Mouse (Mus musculus) thymus, adult 2 months (tissue): ENCODE measurements around the gene Gse1.

Experiments used
- CTCF ChIP-seq: fragments of 200-500 bp; IDR thresholded peaks from 2 replicates; pipeline ENCODE4 v1.5.1; 2012; ENCODE audit warnings: mild to moderate bottlenecking, control low read depth, low read length, moderate library complexity, borderline replicate concordance; ENCODE audit not compliant: control insufficient read depth, poor library complexity, insufficient read depth; ENCODE audit errors: extremely low read depth
- POLR2A ChIP-seq: fragments of 200-500 bp; IDR thresholded peaks from 2 replicates; pipeline ENCODE4 v1.6.1; 2012; ENCODE audit warnings: mild to moderate bottlenecking, low read length, control low read depth, moderate library complexity; ENCODE audit not compliant: control insufficient read depth, poor library complexity, insufficient read depth; ENCODE audit errors: extremely low read depth

DNA sequence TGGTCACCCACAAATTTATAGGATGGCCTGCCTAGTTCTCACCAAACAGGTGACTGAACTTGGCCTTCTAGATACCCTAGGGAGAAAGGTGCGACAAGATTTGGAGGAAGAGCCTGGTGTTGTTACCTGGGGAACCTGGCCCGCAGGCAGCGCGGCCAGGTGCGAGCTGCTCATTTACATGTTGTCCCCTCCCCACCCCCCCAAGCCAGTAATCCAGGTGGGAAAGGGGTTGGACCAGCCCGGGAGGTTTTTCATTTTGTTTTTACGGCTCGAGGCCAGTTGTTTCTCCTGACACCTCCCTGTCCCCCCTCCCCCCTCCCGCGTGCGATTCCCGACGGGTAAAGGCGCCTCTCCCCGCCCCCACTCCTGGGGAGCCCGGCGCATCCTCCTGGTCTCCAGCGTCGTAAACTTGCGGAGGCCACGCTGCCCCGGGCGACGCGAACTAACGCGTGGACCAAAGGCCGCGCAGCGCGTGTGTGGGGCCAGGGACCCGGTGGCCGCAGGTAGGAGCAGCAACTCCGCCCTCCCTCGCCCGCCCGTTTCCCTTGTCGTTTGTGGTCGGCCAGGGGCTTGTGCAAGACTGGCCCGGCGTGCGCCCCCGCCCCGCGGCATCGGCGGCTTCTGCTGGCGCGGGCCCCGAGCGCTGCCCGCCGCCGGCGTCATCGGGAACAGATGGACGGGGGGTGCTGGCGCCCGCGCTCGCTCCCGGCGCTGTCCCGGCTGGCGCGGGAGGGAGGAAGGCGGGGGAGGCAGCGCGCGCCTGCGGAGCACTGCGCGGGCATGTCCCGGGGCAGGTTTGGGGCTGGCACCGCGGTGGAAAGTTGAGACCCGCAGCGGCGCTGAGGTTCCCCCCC lies 307.4 kb downstream of the Gse1 start:
- no peak for TF ChIP-seq POLR2A
- no peak for TF ChIP-seq CTCF
